Mouse (Mus musculus) kidney, adult 2 months (tissue): ENCODE measurements around the gene Alg11. TPM values are rescaled to one million over a fixed set of nuclear protein-coding genes. Genes with fewer than 3 reads are reported as not detected.

ENCODE experiments used
- DNase-seq: peaks from one replicate; pipeline ENCODE4 v3.0.0; 2021
- H3K27ac ChIP-seq: fragments of 200-500 bp; 2 replicates; pipeline ENCODE4 v1.5.1; 2012; ENCODE audit warnings: low read depth, low read length, control low read depth, inconsistent platforms; ENCODE audit not compliant: insufficient read depth
- H3K27me3 ChIP-seq: fragments of 200-500 bp; replicated peaks from 2 replicates; pipeline ENCODE4 v1.6.1; 2012; ENCODE audit warnings: mild to moderate bottlenecking, moderate library complexity, low read length, inconsistent platforms; ENCODE audit not compliant: control insufficient read depth, insufficient read depth
- H3K36me3 ChIP-seq: fragments of 200-500 bp; 2 replicates; pipeline ENCODE4 v1.6.1; 2012; ENCODE audit warnings: mild to moderate bottlenecking, moderate library complexity, low read length, inconsistent platforms; ENCODE audit not compliant: control insufficient read depth, insufficient read depth
- H3K4me1 ChIP-seq: fragments of 200-500 bp; 2 replicates; pipeline ENCODE4 v1.6.1; 2011; ENCODE audit warnings: low read length; ENCODE audit not compliant: control insufficient read depth, insufficient read depth
- H3K4me3 ChIP-seq: fragments of 200-500 bp; 2 replicates; pipeline ENCODE4 v1.5.1; 2011; ENCODE audit warnings: mild to moderate bottlenecking, low read depth, low read length, control low read depth; ENCODE audit not compliant: insufficient read depth
- CTCF ChIP-seq: fragments of 200-500 bp; conservative IDR thresholded peaks from 2 replicates; pipeline ENCODE4 v1.5.1; 2011; ENCODE audit warnings: low read depth, mild to moderate bottlenecking, control low read depth, low read length, moderate library complexity, mixed read lengths; ENCODE audit not compliant: insufficient read depth, insufficient read length
- POLR2A ChIP-seq: fragments of 200-500 bp; IDR thresholded peaks from one replicate; pipeline ENCODE4 v1.6.1; 2011; ENCODE audit warnings: low read depth, low read length, control low read depth
- WGBS: fragments of 180-500 bp; shearing (Covaris S2); methylation state at CpG from one replicate; pipeline ENCODE4 v1.1.7; 2018; 5-methylcytosine and 5-hydroxymethylcytosine counted together
- polyA plus RNA-seq: library from polyadenylated mRNA; depleted of rRNA; stranded (reverse); fragments of >200 nt; gene quantifications from 2 replicates; pipeline ENCODE4 v1.2.3, GENCODE M21; 2012; rRNA removed

Alg11 gene
- 3.6 and 5.7 TPM in 2 replicates for polyA plus RNA-seq

- WGBS, result under 1% methylated on average over 32 of the region's 36 CpGs
- Histone ChIP-seq H3K27me3 (no peaks in the 10 kb centered on the region), H3K4me1 (no peaks in the 10 kb centered on the region), H3K4me3 (peak within 1 kb of the TSS; percentile 95), H3K36me3 (peaks cover 5% of the 10 kb centered on the region), H3K27ac (no peak within 1 kb of the TSS)
- TF ChIP-seq CTCF (no peak), POLR2A (peak; percentile 89)
- peak; percentile 98 for DNase-seq
These were observed at the start of gene Alg11 for GRCm38 (mm10) chr8:22060446-22060889. Alg11 (plus strand) TSS chr8:22060721.

GRCm38 (mm10) chr8:22013034-22013707, 47.4 kb upstream of the Alg11 start:
- WGBS, result 51% methylated on average over 24 of the region's 24 CpGs
- H3K4me3 ChIP-seq, result peak overlapping the region; percentile 16; the same call in 1 of the 2 replicates

GRCm38 (mm10) chr8:22017731-22018130, 42.8 kb upstream of the Alg11 start:
- no peaks in the 10 kb centered on the region for H3K4me1 ChIP-seq
- no peak overlapping the region for H3K27ac ChIP-seq
- no peak overlapping the region for H3K4me3 ChIP-seq
- no peak for TF ChIP-seq POLR2A
- no peak for TF ChIP-seq CTCF
- H3K36me3 ChIP-seq, result no peaks in the 10 kb centered on the region
- no peaks in the 10 kb centered on the region for H3K27me3 ChIP-seq
- peak; percentile 78 for DNase-seq
- 51% methylated on average over 7 of the region's 7 CpGs for WGBS

More at GRCm38 (mm10) chr8:22013034-22013707, 47.4 kb upstream of the Alg11 start:
- no peak for DNase-seq
- H3K27ac ChIP-seq, result no peak overlapping the region
- TF ChIP-seq CTCF, result no peak
- TF ChIP-seq POLR2A, result no peak
- H3K4me1 ChIP-seq, result no peaks in the 10 kb centered on the region
- no peaks in the 10 kb centered on the region for H3K27me3 ChIP-seq
- no peaks in the 10 kb centered on the region for H3K36me3 ChIP-seq

GRCm38 (mm10) chr8:22019498-22019897, 41.0 kb upstream of the Alg11 start:
- no peaks in the 10 kb centered on the region for H3K27me3 ChIP-seq
- WGBS, result 80% methylated on average over 5 of the region's 5 CpGs
- TF ChIP-seq CTCF (no peak), POLR2A (no peak)
- DNase-seq, result no peak
- no peaks in the 10 kb centered on the region for H3K36me3 ChIP-seq
- no peak overlapping the region for H3K4me3 ChIP-seq
- H3K4me1 ChIP-seq, result no peaks in the 10 kb centered on the region
- H3K27ac ChIP-seq, result no peak overlapping the region

GRCm38 (mm10) chr8:22022244-22022643, 38.3 kb upstream of the Alg11 start:
- Histone ChIP-seq H3K4me3 (no peak overlapping the region), H3K4me1 (no peaks in the 10 kb centered on the region), H3K27ac (no peak overlapping the region), H3K36me3 (no peaks in the 10 kb centered on the region), H3K27me3 (no peaks in the 10 kb centered on the region)
- TF ChIP-seq CTCF (no peak), POLR2A (no peak)
- DNase-seq, result no peak
- 53% methylated on average over 7 of the region's 7 CpGs for WGBS

GRCm38 (mm10) chr8:22025241-22025640, 35.3 kb upstream of the Alg11 start:
- Histone ChIP-seq H3K4me1 (no peaks in the 10 kb centered on the region), H3K4me3 (no peak overlapping the region), H3K27ac (no peak overlapping the region), H3K36me3 (no peaks in the 10 kb centered on the region), H3K27me3 (no peaks in the 10 kb centered on the region)
- no peak for DNase-seq
- no peak for TF ChIP-seq POLR2A
- TF ChIP-seq CTCF, result no peak
- WGBS, result 69% methylated on average over 4 of the region's 4 CpGs

GRCm38 (mm10) chr8:22028973-22029372, 31.5 kb upstream of the Alg11 start:
- no peak overlapping the region for H3K4me3 ChIP-seq
- no peaks in the 10 kb centered on the region for H3K27me3 ChIP-seq
- 93% methylated on average over 3 of the region's 3 CpGs for WGBS
- H3K36me3 ChIP-seq, result no peaks in the 10 kb centered on the region
- H3K4me1 ChIP-seq, result no peaks in the 10 kb centered on the region
- no peak for DNase-seq
- no peak overlapping the region for H3K27ac ChIP-seq
- TF ChIP-seq CTCF (peak; percentile 32; the same call in 1 of the 2 replicates), POLR2A (no peak)
